Mouse (Mus musculus) MEL (cell line): ENCODE measurements at regions not wholly inside any gene's neighbourhood (a gene's known extent, or its start where the extent isn't known, plus 50 kb on each side); places are given as distances from the start of the nearest gene placed in this dataset.

ENCODE experiments used
- DNase-seq: peaks from one replicate; pipeline ENCODE4 v3.0.0; 2011; ENCODE audit warnings: low read depth, low spot score
- H3K27ac ChIP-seq: 2 replicates; pipeline ENCODE4 v1.5.1; 2012; ENCODE audit warnings: low read depth, mild to moderate bottlenecking, control low read depth, low read length, moderate library complexity; ENCODE audit not compliant: control insufficient read depth
- H3K27me3 ChIP-seq, 2 experiments: fragments of 150-350 bp in 1 of 2; sonication (generic) in 1 of 2; 2 replicates each; pipeline ENCODE4 v1.6.1; 2012; ENCODE audit warnings: low read length in 2 of 2, mild to moderate bottlenecking in 2 of 2, improper control_type of control experiment in 1 of 2, moderate library complexity in 1 of 2; ENCODE audit not compliant: insufficient read depth in 2 of 2, control insufficient read depth in 1 of 2
- H3K36me3 ChIP-seq, 2 experiments: 2 replicates each; pipeline ENCODE4 v1.6.1; 2012 to 2014; ENCODE audit warnings: low read length in 2 of 2, improper control_type of control experiment in 1 of 2, inconsistent platforms in 1 of 2, mild to moderate bottlenecking in 1 of 2; ENCODE audit not compliant: insufficient read depth in 2 of 2, control insufficient read depth in 1 of 2
- H3K4me1 ChIP-seq, 2 experiments: fragments of 150-350 bp in 1 of 2; sonication (generic) in 1 of 2; 2 replicates each; pipeline ENCODE4 v1.6.1; 2012; ENCODE audit warnings: low read length in 2 of 2, improper control_type of control experiment in 1 of 2, mild to moderate bottlenecking in 1 of 2; ENCODE audit not compliant: insufficient read depth in 2 of 2, control insufficient read depth in 1 of 2
- H3K4me3 ChIP-seq, 2 experiments: fragments of 150-350 bp in 1 of 2; sonication (generic) in 1 of 2; 2 replicates each; pipeline ENCODE4 v1.5.1; 2012; ENCODE audit warnings: low read depth in 2 of 2, low read length in 2 of 2, mild to moderate bottlenecking in 2 of 2, moderate library complexity in 2 of 2, control low read depth in 1 of 2, improper control_type of control experiment in 1 of 2; ENCODE audit not compliant: control insufficient read depth in 1 of 2, insufficient read depth in 1 of 2
- H3K79me2 ChIP-seq: 2 replicates; pipeline ENCODE4 v1.6.1; 2012; ENCODE audit warnings: mild to moderate bottlenecking, low read length, moderate library complexity; ENCODE audit not compliant: control insufficient read depth, poor library complexity, insufficient read depth
- H3K9ac ChIP-seq: 2 replicates; pipeline ENCODE4 v1.6.1; 2012; ENCODE audit warnings: low read depth, mild to moderate bottlenecking, control low read depth, low read length, moderate library complexity; ENCODE audit not compliant: control insufficient read depth, poor library complexity, severe bottlenecking
- H3K9me3 ChIP-seq: fragments of 150-350 bp; sonication (generic); replicated peaks from 2 replicates; pipeline ENCODE4 v1.6.1; 2012; ENCODE audit warnings: mild to moderate bottlenecking, low read length, improper control_type of control experiment, moderate library complexity; ENCODE audit not compliant: insufficient read depth
- BHLHE40 ChIP-seq: IDR thresholded peaks from 2 replicates; pipeline ENCODE4 v1.6.1; 2012; ENCODE audit warnings: low read depth, mild to moderate bottlenecking, inconsistent platforms, low read length, improper control_type of control experiment, borderline replicate concordance
- CHD1 ChIP-seq: IDR thresholded peaks from 2 replicates; pipeline ENCODE4 v1.6.1; 2012; ENCODE audit warnings: low read depth, mild to moderate bottlenecking, inconsistent platforms, low read length, improper control_type of control experiment
- CTCF ChIP-seq, 3 experiments: IDR thresholded peaks in 2 of 3; conservative IDR thresholded peaks in 1 of 3; 2 replicates each; pipeline ENCODE4 v1.5.1; 2011 to 2012; ENCODE audit warnings: low read length in 3 of 3, low read depth in 2 of 3, mild to moderate bottlenecking in 2 of 3, improper control_type of control experiment in 1 of 3, inconsistent platforms in 1 of 3, mixed read lengths in 1 of 3, moderate library complexity in 1 of 3; ENCODE audit not compliant: control insufficient read depth in 1 of 3, insufficient read depth in 1 of 3, poor library complexity in 1 of 3, severe bottlenecking in 1 of 3
- ELF1 ChIP-seq: IDR thresholded peaks from 2 replicates; pipeline ENCODE4 v1.6.1; 2014; ENCODE audit warnings: low read depth, mild to moderate bottlenecking, inconsistent platforms, low read length, improper control_type of control experiment, moderate library complexity
- EP300 ChIP-seq, 2 experiments: IDR thresholded peaks; 2 replicates each; pipeline ENCODE4 v1.6.1; 2011; ENCODE audit warnings: improper control_type of control experiment in 2 of 2, low read length in 2 of 2, low read depth in 1 of 2, mild to moderate bottlenecking in 1 of 2
- HCFC1 ChIP-seq: IDR thresholded peaks from 2 replicates; pipeline ENCODE4 v1.6.1; 2012; ENCODE audit warnings: low read depth, mild to moderate bottlenecking, inconsistent platforms, low read length, improper control_type of control experiment, moderate library complexity
- JUND ChIP-seq: IDR thresholded peaks from 2 replicates; pipeline ENCODE4 v1.6.1; 2011; ENCODE audit warnings: low read depth, mild to moderate bottlenecking, improper control_type of control experiment, low read length
- MAFK ChIP-seq: IDR thresholded peaks from 2 replicates; pipeline ENCODE4 v1.6.1; 2011; ENCODE audit warnings: low read depth, mild to moderate bottlenecking, low read length, improper control_type of control experiment, borderline replicate concordance
- MAX ChIP-seq: IDR thresholded peaks from 2 replicates; pipeline ENCODE4 v1.6.1; 2011; ENCODE audit warnings: low read length, improper control_type of control experiment
- MAZ ChIP-seq: IDR thresholded peaks from 2 replicates; pipeline ENCODE4 v1.6.1; 2012; ENCODE audit warnings: low read depth, mild to moderate bottlenecking, inconsistent platforms, low read length, improper control_type of control experiment
- MEF2A ChIP-seq: IDR thresholded peaks from 2 replicates; pipeline ENCODE4 v1.6.1; 2014; ENCODE audit warnings: low read depth, mild to moderate bottlenecking, inconsistent platforms, low read length, improper control_type of control experiment; ENCODE audit not compliant: poor library complexity, insufficient replicate concordance, severe bottlenecking; ENCODE audit errors: extremely low read depth
- NELFE ChIP-seq: IDR thresholded peaks from 2 replicates; pipeline ENCODE4 v1.6.1; 2011; ENCODE audit warnings: low read depth, low read length, improper control_type of control experiment
- POLR2AphosphoS2 ChIP-seq: IDR thresholded peaks from 2 replicates; pipeline ENCODE4 v1.6.1; 2011; ENCODE audit warnings: low read length, improper control_type of control experiment
- RAD21 ChIP-seq: IDR thresholded peaks from 2 replicates; pipeline ENCODE4 v1.6.1; 2011; ENCODE audit warnings: mild to moderate bottlenecking, low read depth, low read length, improper control_type of control experiment
- UBTF ChIP-seq: IDR thresholded peaks from 2 replicates; pipeline ENCODE4 v1.6.1; 2012; ENCODE audit warnings: low read depth, mild to moderate bottlenecking, inconsistent platforms, low read length, improper control_type of control experiment, moderate library complexity, borderline replicate concordance; ENCODE audit not compliant: insufficient read depth
- USF1 ChIP-seq: IDR thresholded peaks from 2 replicates; pipeline ENCODE4 v1.6.1; 2014; ENCODE audit warnings: low read depth, mild to moderate bottlenecking, inconsistent platforms, low read length, improper control_type of control experiment, moderate library complexity
- USF2 ChIP-seq, 2 experiments: IDR thresholded peaks; 2 replicates each; pipeline ENCODE4 v1.6.1; 2011 to 2012; ENCODE audit warnings: improper control_type of control experiment in 2 of 2, low read length in 2 of 2, borderline replicate concordance in 1 of 2, inconsistent platforms in 1 of 2, low read depth in 1 of 2, mild to moderate bottlenecking in 1 of 2; ENCODE audit not compliant: insufficient read depth in 1 of 2
- ZKSCAN1 ChIP-seq: IDR thresholded peaks from 2 replicates; pipeline ENCODE4 v1.6.1; 2012; ENCODE audit warnings: low read depth, mild to moderate bottlenecking, inconsistent platforms, low read length, improper control_type of control experiment, moderate library complexity

DNA sequence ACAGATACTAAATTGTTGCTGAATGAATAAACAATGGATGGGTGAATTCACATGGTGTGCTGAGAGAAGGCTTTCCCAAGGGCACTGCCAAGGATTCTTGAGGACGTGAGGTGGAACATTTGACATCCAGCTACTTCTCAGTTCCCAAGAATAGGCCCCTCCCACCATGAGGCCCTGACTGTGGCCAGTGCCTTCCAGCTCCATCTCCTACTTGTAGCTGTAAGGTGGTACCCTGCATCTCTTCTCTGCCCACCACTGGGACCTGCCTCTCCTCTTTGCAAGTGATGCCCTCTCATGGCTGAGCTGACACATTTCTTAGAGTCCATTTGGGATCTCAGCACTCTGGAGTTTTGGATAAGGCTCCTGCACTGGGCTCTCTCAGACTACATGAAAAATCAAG lies 56.3 kb upstream of the Gm11983 start:
- TF ChIP-seq UBTF (no peak), USF1 (no peak), CHD1 (no peak), POLR2AphosphoS2 (no peak), MEF2A (no peak), CTCF (IDR thresholded peaks at IDR 0.05 in 2 of 3, conservative IDR thresholded peaks at IDR 0.05 in 1 of 3; ENCODE audit: control insufficient read depth in 1 of 3, insufficient read depth in 1 of 3, low read depth in 2 of 3, low read length in 3 of 3, poor library complexity in 1 of 3, severe bottlenecking in 1 of 3) (no peak), MAZ (no peak)
- Histone ChIP-seq H3K9ac (no peak overlapping the region), H3K79me2 (no peaks in the 10 kb centered on the region), H3K27me3 (no peaks in the 10 kb centered on the region), H3K27ac (no peak overlapping the region), H3K9me3 (no peaks in the 10 kb centered on the region), H3K4me3 (no peak overlapping the region), H3K4me1 (no peaks in the 10 kb centered on the region), H3K36me3 (no peaks in the 10 kb centered on the region)
- DNase-seq, result no peak

DNA sequence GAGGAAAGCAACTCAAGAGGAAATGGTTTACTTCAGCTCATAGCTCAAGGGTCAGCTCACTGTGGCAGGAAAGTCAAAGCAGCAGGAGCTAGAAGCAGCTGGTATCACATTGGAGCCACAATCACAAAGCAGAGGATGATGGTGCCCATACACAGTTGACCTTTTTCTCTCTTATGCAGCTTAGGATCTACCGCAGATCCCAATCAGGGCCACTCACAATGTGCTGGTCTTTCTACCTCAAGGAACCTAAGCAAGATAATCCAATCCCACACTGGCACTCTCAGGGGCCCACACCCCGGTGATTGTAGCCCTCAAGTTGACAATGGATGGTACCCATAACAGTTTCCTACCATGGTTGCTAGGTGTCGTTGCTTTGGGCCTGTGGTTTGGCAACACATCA lies 55.6 kb upstream of the Gm11983 start:
- no peaks in the 10 kb centered on the region for H3K9me3 ChIP-seq
- no peak overlapping the region for H3K27ac ChIP-seq
- no peaks in the 10 kb centered on the region for H3K4me1 ChIP-seq
- TF ChIP-seq NELFE (no peak), BHLHE40 (no peak), ELF1 (no peak), MAX (no peak), USF2 (IDR thresholded peaks at IDR 0.05; ENCODE audit: borderline replicate concordance in 1 of 2, insufficient read depth in 1 of 2, low read depth in 1 of 2, low read length in 2 of 2) (no peak), RAD21 (no peak), MAFK (no peak), JUND (no peak)
- TF ChIP-seq, all 39 proteins: peak for 0
- no peaks in the 10 kb centered on the region for H3K36me3 ChIP-seq
- DNase-seq, result no peak
- H3K9ac ChIP-seq, result no peak overlapping the region
- no peaks in the 10 kb centered on the region for H3K27me3 ChIP-seq
- no peak overlapping the region for H3K4me3 ChIP-seq
- H3K79me2 ChIP-seq, result no peaks in the 10 kb centered on the region

DNA sequence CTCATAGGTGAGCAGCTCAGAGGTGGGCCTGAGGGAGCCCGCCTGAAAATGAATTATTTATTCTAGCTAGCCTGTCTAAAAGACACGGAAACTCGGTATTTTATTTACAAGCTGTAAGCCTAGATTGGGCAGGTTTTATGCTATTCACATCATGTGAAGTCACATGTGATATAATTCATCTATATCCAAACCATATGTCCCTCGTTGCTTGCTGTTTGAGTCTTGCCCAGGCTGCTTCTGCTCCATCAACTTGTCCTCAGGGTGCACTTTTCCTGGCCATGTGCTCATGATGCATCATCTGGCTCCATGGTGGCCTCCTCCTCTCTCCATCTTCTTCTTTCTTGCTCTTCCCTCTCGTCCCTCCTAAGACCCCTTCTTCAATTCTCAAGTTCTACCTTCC lies 53.0 kb upstream of the Gm11983 start:
- H3K36me3 ChIP-seq, result no peaks in the 10 kb centered on the region
- H3K27me3 ChIP-seq, result no peaks in the 10 kb centered on the region
- TF ChIP-seq ZKSCAN1 (no peak), CTCF (IDR thresholded peaks at IDR 0.05 in 2 of 3, conservative IDR thresholded peaks at IDR 0.05 in 1 of 3; ENCODE audit: control insufficient read depth in 1 of 3, insufficient read depth in 1 of 3, low read depth in 2 of 3, low read length in 3 of 3, poor library complexity in 1 of 3, severe bottlenecking in 1 of 3) (no peak), USF2 (IDR thresholded peaks at IDR 0.05; ENCODE audit: borderline replicate concordance in 1 of 2, insufficient read depth in 1 of 2, low read depth in 1 of 2, low read length in 2 of 2) (no peak), HCFC1 (no peak), NELFE (no peak), EP300 (IDR thresholded peaks at IDR 0.05; ENCODE audit: low read depth in 1 of 2, low read length in 2 of 2) (no peak)
- no peaks in the 10 kb centered on the region for H3K4me1 ChIP-seq
- no peaks in the 10 kb centered on the region for H3K9me3 ChIP-seq
- no peak overlapping the region for H3K27ac ChIP-seq
- H3K4me3 ChIP-seq, result no peak overlapping the region
- no peaks in the 10 kb centered on the region for H3K79me2 ChIP-seq
- no peak for DNase-seq
- H3K9ac ChIP-seq, result no peak overlapping the region
